29 mouse cellular contexts compared by ENCODE assay signal in genomic region chr11:67919593-67919992, GRCm38 (mm10). TPM values are rescaled to one million over a fixed set of nuclear protein-coding genes. Genes with fewer than 3 reads are reported as not detected.
DNase-seq lines count a peak whose midpoint lies in the region; ATAC-seq and TF ChIP-seq lines count a peak whose summit lies in the region.
"Had no signal": no experiment of that assay in that cellular context is flagged by ENCODE, and none has a peak within 500 bp of the region (broad histone marks: within the 10 kb centered on the region; RNA-seq: fewer than 3 reads in every experiment).

No protein-coding gene starts in this region.

- H3K79me3 ChIP-seq in C2C12 (ENCODE audit: low read depth), result no peaks in the 10 kb centered on the region

- 54% methylated on average over 5 of the region's 5 CpGs for WGBS in heart, postnatal 0 days
- WGBS in intestine, embryonic 15.5 days, result 55% methylated on average over 5 of the region's 5 CpGs

- no peaks in the 10 kb centered on the region for H3K27me3 ChIP-seq in heart, postnatal 0 days (ENCODE audit: control insufficient read depth, insufficient read depth, low read length)
- no peaks in the 10 kb centered on the region for H3K27me3 ChIP-seq in C2C12 (ENCODE audit: control insufficient read depth, insufficient read depth, insufficient read length)
- H3K27me3 ChIP-seq in intestine, embryonic 15.5 days (replicated peaks), result peaks cover 2% of the 10 kb centered on the region; the same call in 1 of the 2 replicates
- H3K27me3 ChIP-seq: heart, embryonic 15.5 days had no signal

- no peak for ATAC-seq in heart, postnatal 0 days (ENCODE audit: insufficient read depth, low read depth)
- no peak for ATAC-seq in intestine, embryonic 15.5 days
- ATAC-seq: forebrain, embryonic 13.5 days; hindbrain, postnatal 0 days; midbrain, embryonic 16.5 days had no signal

- no peaks in the 10 kb centered on the region for H3K36me3 ChIP-seq in heart, postnatal 0 days (replicated peaks; ENCODE audit: control insufficient read depth, insufficient read depth, low read length)
- no peaks in the 10 kb centered on the region for H3K36me3 ChIP-seq in C2C12 (ENCODE audit: control insufficient read depth, insufficient read depth)
- H3K36me3 ChIP-seq in intestine, embryonic 15.5 days, result no peaks in the 10 kb centered on the region
- H3K36me3 ChIP-seq: embryonic facial prominence, embryonic 13.5 days; heart, embryonic 15.5 days; limb, embryonic 13.5 days; liver, embryonic 13.5 days had no signal

- peak overlapping the region; percentile 94; the same call in 1 of the 2 replicates for H3K4me2 ChIP-seq in heart, postnatal 0 days (ENCODE audit: low read depth, low read length)
- 0 out of 2 replicates have a peak overlapping the region, but pooled peaks have one; percentile 99 for H3K4me2 ChIP-seq in intestine, embryonic 15.5 days (replicated peaks)
- H3K4me2 ChIP-seq: embryonic facial prominence, embryonic 13.5 days; forebrain, embryonic 13.5 days; heart, embryonic 15.5 days; limb, embryonic 13.5 days; liver, embryonic 13.5 days had no signal

- H3K4me3 ChIP-seq in heart, postnatal 0 days (ENCODE audit: low read depth, low read length), result no peak overlapping the region
- no peak overlapping the region for H3K4me3 ChIP-seq in C2C12 (ENCODE audit: insufficient read depth, poor library complexity, severe bottlenecking)
- H3K4me3 ChIP-seq in intestine, embryonic 15.5 days (replicated peaks), result no peak overlapping the region
- H3K4me3 ChIP-seq: embryonic facial prominence, embryonic 13.5 days; erythroblast, embryonic 14.5 days; forebrain, embryonic 13.5 days; heart, embryonic 15.5 days; limb, embryonic 13.5 days; liver, embryonic 13.5 days had no signal

- H3K27ac ChIP-seq in heart, postnatal 0 days (ENCODE audit: low read depth), result 0 out of 2 replicates have a peak overlapping the region, but pooled peaks have one; percentile 13
- H3K27ac ChIP-seq in intestine, embryonic 15.5 days, result no peak overlapping the region
- H3K27ac ChIP-seq: embryonic facial prominence, embryonic 13.5 days; forebrain, embryonic 13.5 days; heart, embryonic 15.5 days; hindbrain, postnatal 0 days; limb, embryonic 13.5 days; liver, embryonic 13.5 days had no signal

- intact Hi-C loops in heart, postnatal 10 days (cut with DNase I), result no loop called here

- no peak for TF ChIP-seq CTCF in heart, postnatal 0 days (IDR thresholded peaks at IDR 0.05; ENCODE audit: low read depth)
- TF ChIP-seq CTCF in C2C12 (IDR thresholded peaks at IDR 0.05; ENCODE audit: control insufficient read depth, insufficient read depth, insufficient read length), result no peak

- peaks cover 9% of the 10 kb centered on the region for H3K79me2 ChIP-seq in C2C12 (ENCODE audit: control insufficient read depth, insufficient read depth)

- peak; percentile 9 for DNase-seq in adrenal gland, postnatal 14 days
- no peak for DNase-seq in adrenal gland, postnatal 25 days
- no peak for DNase-seq in heart, postnatal 0 days (ENCODE audit: low spot score)
- DNase-seq in heart, postnatal 10 days, result no peak
- DNase-seq in left cerebral cortex, adult 9 months (ENCODE audit: low spot score in 2 of 2), result no peak
- DNase-seq in layer of hippocampus, adult 8-10 months (ENCODE audit: low spot score in 2 of 2), result no peak
- DNase-seq: B cell, adult 2 months; cerebellum, adult 2 months; cerebellum, postnatal 36 days; embryo, embryonic 11 days; gastrocnemius, postnatal 14 days; kidney, adult 8-10 months; kidney, postnatal 10 days; layer of hippocampus, postnatal 36 days; liver, embryonic 13.5 days; lung, adult 2 months; right cerebral cortex, postnatal 4 days; thymus, adult 18-20 months; thymus, postnatal 36 days had no signal

- H3ac ChIP-seq in C2C12 (ENCODE audit: control insufficient read depth, insufficient read length, low read depth), result no peak overlapping the region

- H3K4me1 ChIP-seq in heart, postnatal 0 days (ENCODE audit: control insufficient read depth, insufficient read depth), result 0 out of 2 replicates have a peak, but pooled peaks cover 3% of the 10 kb centered on the region
- H3K4me1 ChIP-seq in intestine, embryonic 15.5 days (replicated peaks), result no peaks in the 10 kb centered on the region

- H3K9ac ChIP-seq in heart, postnatal 0 days (replicated peaks; ENCODE audit: low read depth, low read length), result no peak overlapping the region
- H3K9ac ChIP-seq in intestine, embryonic 15.5 days, result no peak overlapping the region
- H3K9ac ChIP-seq: embryonic facial prominence, embryonic 13.5 days; forebrain, embryonic 13.5 days; heart, embryonic 15.5 days; limb, embryonic 13.5 days; liver, embryonic 13.5 days had no signal

- no peak for TF ChIP-seq EP300 in heart, postnatal 0 days (IDR thresholded peaks at IDR 0.05; ENCODE audit: low read depth)

- no peaks in the 10 kb centered on the region for H3K9me3 ChIP-seq in heart, postnatal 0 days (replicated peaks; ENCODE audit: control insufficient read depth, low read length)
- no peaks in the 10 kb centered on the region for H3K9me3 ChIP-seq in intestine, embryonic 15.5 days
- H3K9me3 ChIP-seq: embryonic facial prominence, embryonic 13.5 days; forebrain, embryonic 13.5 days; heart, embryonic 15.5 days; limb, embryonic 13.5 days; liver, embryonic 13.5 days had no signal

TF ChIP-seq in C2C12, 6 proteins besides CTCF, POLR2A, EP300 and RAD21:
- TF ChIP-seq MYOD1 (IDR thresholded peaks at IDR 0.05; ENCODE audit: control insufficient read depth, insufficient read length, low read depth) (peak; percentile 34), MAX (IDR thresholded peaks at IDR 0.05) (no peak), FOSL1 (IDR thresholded peaks at IDR 0.05; ENCODE audit: insufficient read depth, low read length, poor library complexity, severe bottlenecking) (peak; percentile 72)
TF ChIP-seq in C2C12: peak in this region for 2.

RNA-seq across cellular contexts. Expression of gene Usp43, which starts 2.4 kb away (rescaled TPM):
- total RNA-seq in adrenal gland, postnatal 14 days (2021), result 2.0 and 2.1 TPM in 2 replicates
- total RNA-seq in adrenal gland, postnatal 25 days (2021), result 1.5 and 3.0 TPM in 2 replicates
- total RNA-seq in heart, postnatal 0 days (2014; rRNA removed; ENCODE audit: low replicate concordance), result 2.9 and 3.9 TPM in 2 replicates
- polyA plus RNA-seq in heart, postnatal 0 days (2015; fragmentation: Nextera tagmentation; extraction: Ambion mirVana), result 0.55 and 0.66 TPM in 2 replicates
- 1 to 10 TPM; 6.4 to 8.1 TPM for total RNA-seq in heart, postnatal 10 days (2021)
- 3.4 TPM for polyA plus RNA-seq in C2C12 (2012; fragmentation: generic; extraction: Trizol)
- polyA plus RNA-seq in intestine, embryonic 15.5 days (2015; fragmentation: Nextera tagmentation; extraction: Ambion mirVana), result 5.2 and 5.4 TPM in 2 replicates
- total RNA-seq in layer of hippocampus, adult 8-10 months (2022), result 1 to 10 TPM in 3 of 4 experiments, under 1 TPM in 1; 0.74 to 1.4 (median 1.0) TPM
- total RNA-seq: MEL had no signal
- polyA plus RNA-seq: erythroblast, embryonic 14.5 days; liver, embryonic 13.5 days had no signal

RNA-seq across cellular contexts. Expression of gene Cfap52, which starts 45.9 kb away (rescaled TPM):
- total RNA-seq in adrenal gland, postnatal 14 days (2021), result not detected in 2 replicates
- not detected in 2 replicates for total RNA-seq in adrenal gland, postnatal 25 days (2021)
- not detected in 2 replicates for total RNA-seq in heart, postnatal 0 days (2014; rRNA removed; ENCODE audit: low replicate concordance)
- polyA plus RNA-seq in heart, postnatal 0 days (2015; fragmentation: Nextera tagmentation; extraction: Ambion mirVana), result 0.12 and 0.44 TPM in 2 replicates
- not detected for total RNA-seq in heart, postnatal 10 days (2021)
- 0.04 TPM for polyA plus RNA-seq in C2C12 (2012; fragmentation: generic; extraction: Trizol)
- 1.1 and 1.3 TPM in 2 replicates for polyA plus RNA-seq in intestine, embryonic 15.5 days (2015; fragmentation: Nextera tagmentation; extraction: Ambion mirVana)
- 1 to 10 TPM in 3 of 4 experiments, under 1 TPM in 1; 0.68 to 2.1 (median 1.3) TPM for total RNA-seq in layer of hippocampus, adult 8-10 months (2022)
- total RNA-seq: MEL had no signal
- polyA plus RNA-seq: erythroblast, embryonic 14.5 days; liver, embryonic 13.5 days had no signal

RNA-seq across cellular contexts. Expression of gene Stx8, which starts 46.4 kb away (rescaled TPM):
- total RNA-seq in adrenal gland, postnatal 14 days (2021), result 28.5 and 35.5 TPM in 2 replicates
- total RNA-seq in adrenal gland, postnatal 25 days (2021), result 28.5 and 35.1 TPM in 2 replicates
- 4.8 and 15.9 TPM in 2 replicates for total RNA-seq in heart, postnatal 0 days (2014; rRNA removed; ENCODE audit: low replicate concordance)
- 66.5 and 69.0 TPM in 2 replicates for polyA plus RNA-seq in heart, postnatal 0 days (2015; fragmentation: Nextera tagmentation; extraction: Ambion mirVana)
- 10 to 100 TPM; 30.1 to 31.8 TPM for total RNA-seq in heart, postnatal 10 days (2021)
- polyA plus RNA-seq in C2C12 (2012; fragmentation: generic; extraction: Trizol), result 15.9 TPM
- polyA plus RNA-seq in intestine, embryonic 15.5 days (2015; fragmentation: Nextera tagmentation; extraction: Ambion mirVana), result 51.8 and 59.7 TPM in 2 replicates
- total RNA-seq in layer of hippocampus, adult 8-10 months (2022), result 10 to 100 TPM; 30.2 to 39.8 (median 35.9) TPM
